Mouse (Mus musculus): ENCODE measurements around the gene Rec114.

Gene Rec114

GRCm38 (mm10) chr9:58665492-58665891, 78.3 kb downstream of the Rec114 start:
- in situ Hi-C loops (cut with MboI, MseI): no loop called here

- in situ Hi-C loops (cut with MboI, MseI): no loop called here
Measured at GRCm38 (mm10) chr9:58662791-58663190, 81.0 kb downstream of the Rec114 start.

GRCm38 (mm10) chr9:58662007-58662406, 81.8 kb downstream of the Rec114 start:
- in situ Hi-C loops (cut with MboI, MseI): no loop called here

DNA sequence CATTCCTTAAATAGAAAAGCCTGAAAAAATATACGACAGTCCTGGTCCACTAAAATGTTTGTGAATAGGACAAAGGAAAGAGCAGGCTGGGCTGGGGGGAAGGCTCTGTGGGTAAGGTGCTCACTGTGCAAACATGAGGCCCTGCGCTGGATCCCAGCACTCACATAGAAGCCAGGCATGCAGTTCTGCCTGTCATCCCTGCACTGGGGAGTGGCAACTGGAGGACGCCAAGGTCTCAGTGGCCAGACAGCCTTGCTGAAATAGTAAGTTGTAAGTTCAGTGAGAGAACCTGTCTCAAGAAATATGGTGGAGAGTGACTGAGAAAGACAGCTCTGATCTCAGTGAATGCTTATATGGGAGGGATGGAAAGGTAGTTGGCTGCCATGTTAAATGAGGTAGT, 83.1 kb downstream of the Rec114 start:
- in situ Hi-C loops (cut with MboI, MseI): no loop called here

DNA sequence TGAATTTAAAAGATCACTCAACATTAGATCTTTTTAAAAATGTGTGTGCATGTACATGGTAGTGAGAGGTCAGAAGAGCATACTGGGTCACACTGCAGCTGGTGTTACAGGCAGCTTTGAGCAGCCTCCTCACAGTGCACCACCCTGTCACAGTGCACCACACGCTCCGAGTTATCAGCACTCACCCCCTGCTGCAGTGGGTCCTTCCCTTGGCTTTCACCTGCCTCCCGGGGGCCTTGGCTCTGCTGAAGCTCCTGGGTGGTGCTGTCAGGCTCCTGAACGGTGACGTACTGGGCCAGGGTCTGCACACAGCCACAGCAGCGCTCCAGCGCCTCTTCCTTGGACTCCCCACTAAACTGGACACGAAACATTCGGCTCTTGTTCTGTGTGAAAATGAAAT, 83.8 kb downstream of the Rec114 start:
- in situ Hi-C loops (cut with MboI, MseI): loop anchor here (10.0 kb wide), 1 partner anchor 85 kb away; no protein-coding TSS in a partner anchor

DNA sequence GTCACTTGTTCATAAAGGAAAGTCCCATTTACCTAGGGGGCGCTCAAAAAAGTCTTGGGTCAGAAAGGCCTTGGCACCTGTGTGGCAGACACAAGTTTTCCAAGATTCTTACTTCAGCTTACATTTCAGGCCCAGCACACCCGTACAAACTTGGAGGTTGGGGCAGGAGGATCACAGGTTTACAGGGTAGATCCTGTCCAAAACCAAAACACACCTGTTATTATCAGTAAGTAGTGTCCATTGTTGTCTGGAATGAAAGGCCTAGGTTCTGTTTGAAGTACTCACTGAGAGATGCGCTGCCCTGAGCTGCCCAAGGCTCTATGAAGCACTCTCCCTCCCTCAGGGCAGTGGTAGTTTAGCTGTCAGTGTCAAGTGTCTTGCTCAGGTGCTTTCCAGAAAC, 84.4 kb downstream of the Rec114 start:
- in situ Hi-C loops (cut with MboI, MseI): loop anchor here (10.0 kb wide), 1 partner anchor 85 kb away; no protein-coding TSS in a partner anchor

- in situ Hi-C loops (cut with MboI, MseI): loop anchor here (10.0 kb wide), 1 partner anchor 84 kb away; no protein-coding TSS in a partner anchor
Measured at GRCm38 (mm10) chr9:58658596-58659309, 85.0 kb downstream of the Rec114 start.

DNA sequence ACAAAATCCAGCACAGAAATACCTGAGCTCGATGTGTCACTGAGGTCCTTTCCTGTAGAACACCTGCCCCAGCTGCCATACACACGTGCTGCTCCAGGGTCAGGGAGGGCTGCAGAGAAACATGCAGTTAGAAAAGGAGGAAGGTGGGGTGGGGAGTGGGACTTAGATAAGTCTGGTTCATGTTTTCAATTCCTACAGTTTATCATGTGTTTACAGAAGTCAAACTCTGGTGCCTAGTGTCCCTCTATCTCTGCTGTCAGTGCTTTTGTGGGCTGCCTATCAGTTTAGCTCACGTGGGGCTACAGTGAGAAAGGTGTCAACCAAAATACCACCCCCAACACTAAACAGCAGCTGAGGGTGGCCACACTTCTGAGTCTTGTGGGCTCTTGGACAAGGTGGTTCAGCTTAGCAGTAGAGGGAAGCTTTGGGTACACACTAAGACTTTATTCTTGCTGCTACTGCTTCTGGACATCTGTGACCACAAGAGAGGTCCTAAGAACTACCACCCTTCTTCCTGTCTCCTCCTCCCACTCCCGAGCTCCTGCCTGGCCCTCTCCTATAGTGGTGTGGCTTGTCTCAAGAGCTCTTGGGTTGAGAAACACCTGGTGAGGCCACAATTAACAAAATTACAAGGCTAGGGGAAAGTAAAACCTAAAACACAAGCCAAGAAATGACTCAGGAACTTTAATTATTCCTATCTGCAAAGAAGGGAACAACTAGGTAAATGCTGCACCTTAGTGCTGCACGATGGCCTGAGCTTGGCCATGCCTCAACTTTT, 85.8 kb downstream of the Rec114 start:
- in situ Hi-C loops (cut with MboI, MseI): loop anchor here (10.0 kb wide), 1 partner anchor 83 kb away; no protein-coding TSS in a partner anchor

GRCm38 (mm10) chr9:58656824-58657223, 86.9 kb downstream of the Rec114 start:
- in situ Hi-C loops (cut with MboI, MseI): loop anchor here (10.0 kb wide), 1 partner anchor 82 kb away; no protein-coding TSS in a partner anchor

DNA sequence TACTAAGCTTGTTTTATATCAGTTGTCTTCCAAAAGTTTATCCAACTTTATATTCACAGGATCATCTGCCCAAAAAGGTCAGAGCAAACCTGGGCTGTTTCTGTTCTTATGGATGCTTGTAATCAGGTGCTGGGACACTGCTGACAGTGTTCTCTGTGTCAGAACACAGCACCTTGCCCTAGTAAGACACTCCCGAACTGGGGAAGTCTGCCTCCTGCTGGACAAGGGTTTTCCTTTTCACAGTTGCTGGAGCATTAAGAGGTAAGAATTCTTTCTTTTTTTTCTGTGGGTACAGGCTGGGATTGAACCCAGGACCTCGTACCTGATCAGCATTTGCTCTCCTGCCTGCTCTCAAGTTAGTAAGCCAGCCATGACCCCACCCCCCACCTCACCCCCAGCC, 87.4 kb downstream of the Rec114 start:
- in situ Hi-C loops (cut with MboI, MseI): loop anchor here (10.0 kb wide), 1 partner anchor 82 kb away; no protein-coding TSS in a partner anchor

- in situ Hi-C loops (cut with MboI, MseI): loop anchor here (10.0 kb wide), 1 partner anchor 80 kb away; no protein-coding TSS in a partner anchor
Measured at GRCm38 (mm10) chr9:58654494-58654893, 89.3 kb downstream of the Rec114 start.

- in situ Hi-C loops (cut with MboI, MseI): loop anchor here (10.0 kb wide), 1 partner anchor 77 kb away; no protein-coding TSS in a partner anchor
Measured at GRCm38 (mm10) chr9:58651993-58652392, 91.8 kb downstream of the Rec114 start.

DNA sequence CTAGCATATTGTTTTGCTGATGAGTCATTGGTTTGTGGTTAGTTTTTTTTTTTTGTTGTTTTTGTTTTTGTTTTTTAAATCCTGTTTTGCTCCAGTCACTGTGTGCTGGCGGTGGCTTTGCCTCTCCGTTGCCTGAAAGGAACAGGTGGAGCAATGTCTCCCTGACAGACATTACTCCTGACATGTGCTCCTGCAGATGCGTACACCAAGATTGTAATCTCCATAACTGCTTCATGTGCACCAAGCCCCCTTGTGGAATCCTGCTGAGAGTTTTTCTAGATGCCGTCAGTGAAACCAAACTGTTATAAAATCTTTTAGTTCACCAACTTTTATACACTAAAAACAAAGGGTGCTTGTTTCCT, 94.5 kb downstream of the Rec114 start:
- in situ Hi-C loops (cut with MboI, MseI): no loop called here

- in situ Hi-C loops (cut with MboI, MseI): no loop called here
Measured at GRCm38 (mm10) chr9:58648406-58649264, 95.1 kb downstream of the Rec114 start.

DNA sequence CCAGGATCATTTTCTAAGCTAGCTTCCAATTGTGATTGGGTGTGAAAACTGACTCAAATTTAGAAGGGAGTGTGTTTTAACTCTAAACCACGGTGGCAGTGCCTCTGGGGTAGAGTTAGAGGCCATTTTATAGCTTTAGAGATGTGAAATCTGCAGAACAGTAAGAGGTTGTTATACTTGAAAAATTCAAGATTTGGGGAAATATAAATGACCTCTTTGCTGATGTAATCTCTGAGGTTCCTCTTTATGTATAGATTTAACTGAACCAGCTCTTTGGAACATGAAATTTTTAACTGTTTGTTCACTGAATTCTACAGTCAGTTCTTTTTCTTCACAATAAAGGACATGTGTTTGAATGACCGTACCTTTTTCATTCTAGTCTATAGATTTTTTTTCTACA, 113.3 kb downstream of the Rec114 start:
- in situ Hi-C loops (cut with MboI, MseI): no loop called here

DNA sequence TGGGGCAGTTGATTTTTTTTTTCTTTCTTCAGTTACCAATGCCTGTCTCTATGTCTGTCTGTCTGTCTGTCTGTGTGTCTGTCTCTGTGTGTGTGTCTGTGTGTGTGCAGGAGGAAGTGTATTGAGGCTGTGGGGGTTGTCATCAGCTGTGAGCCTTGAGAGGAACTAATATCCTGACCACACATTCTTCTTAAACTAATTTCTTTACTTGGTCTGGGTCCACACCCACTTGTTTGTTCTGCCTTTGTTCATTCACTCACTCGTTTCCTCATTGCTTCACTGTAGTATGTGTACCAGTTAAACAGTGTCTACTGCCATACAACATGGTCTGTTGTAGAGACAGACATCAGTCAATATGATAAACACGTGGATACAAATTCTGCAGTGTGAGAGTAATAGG, 116.6 kb downstream of the Rec114 start:
- in situ Hi-C loops (cut with MboI, MseI): no loop called here

DNA sequence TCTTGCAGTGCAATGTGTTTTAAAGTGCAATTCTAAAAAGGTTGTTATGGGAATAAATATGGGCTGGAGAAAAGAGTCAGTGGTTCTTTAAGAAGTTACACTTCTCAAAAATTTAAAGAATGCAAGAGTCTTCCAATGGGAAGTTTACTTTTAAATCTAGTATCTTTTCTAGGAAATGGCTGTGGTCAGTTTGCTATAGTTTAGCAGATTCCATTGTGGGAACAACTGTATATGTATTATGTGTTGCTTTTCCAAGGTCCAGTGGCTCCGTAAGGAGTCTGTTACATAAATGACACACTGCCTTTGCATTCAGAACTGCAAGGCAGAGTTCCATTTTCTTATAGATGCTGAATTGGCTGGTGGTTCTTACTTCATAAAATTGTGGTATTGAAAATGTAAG, 120.8 kb downstream of the Rec114 start:
- in situ Hi-C loops (cut with MboI, MseI): no loop called here

GRCm38 (mm10) chr9:58615064-58615938, 128.5 kb downstream of the Rec114 start:
- in situ Hi-C loops (cut with MboI, MseI): no loop called here

- in situ Hi-C loops (cut with MboI, MseI): no loop called here
Measured at GRCm38 (mm10) chr9:58613790-58614189, 130.0 kb downstream of the Rec114 start.
